Mouse (Mus musculus) cerebellum, adult 8-10 months (tissue): ENCODE measurements around the gene Gm13539.

ENCODE experiments used
- DNase-seq: peaks from one replicate; pipeline ENCODE4 v3.0.0; 2022

The Gm13539 gene

GRCm38 (mm10) chr2:25828344-25828947 lies 46.4 kb downstream of the Gm13539 start:
- DNase-seq = no peak

- DNase-seq = no peak
Measured at GRCm38 (mm10) chr2:25830786-25831185, 48.7 kb downstream of the Gm13539 start.

GRCm38 (mm10) chr2:25836291-25836690 lies 54.2 kb downstream of the Gm13539 start:
- DNase-seq = peak; percentile 86
